Mouse (Mus musculus): ENCODE data around the gene Ssh2. TPM values are rescaled to one million over a fixed set of nuclear protein-coding genes. Genes with fewer than 3 reads are reported as not detected.
"Not testable (repeated sequence)": the region's sequence is repeated elsewhere in the genome, so short reads cannot be mapped to it uniquely, and the experiment has no call there.

Gene Ssh2
- polyA plus RNA-seq, 1 experiment from 2014 or later, result 10.2 TPM

DNA sequence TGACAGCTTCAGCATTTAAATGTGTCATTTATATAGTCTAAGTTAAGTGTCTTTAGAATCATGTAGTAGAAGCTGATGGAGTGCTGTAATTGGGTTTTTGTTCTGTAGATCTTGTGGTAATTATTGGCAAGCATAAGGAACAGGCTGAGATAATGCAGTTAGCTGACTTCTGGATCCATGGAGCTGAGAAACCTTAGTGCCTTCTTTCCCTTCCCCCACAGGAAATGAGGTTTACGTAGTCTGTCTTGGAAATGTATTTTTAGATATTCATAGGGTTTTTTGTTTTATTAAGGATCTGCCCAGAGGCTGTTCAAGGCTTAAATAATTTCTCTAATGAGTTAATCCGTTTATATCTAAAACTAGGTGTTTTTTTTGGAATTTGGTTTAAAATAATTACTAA is 26.8 kb downstream of the Ssh2 start:
- Histone ChIP-seq H3K9me3 (ENCODE audit: control insufficient read depth, low read length) (no peaks in the 10 kb centered on the region), H3K4me3 (ENCODE audit: low read length) (no peak overlapping the region), H3K4me1 (ENCODE audit: control insufficient read depth, insufficient read depth, low read length) (no peaks in the 10 kb centered on the region), H3K9ac (ENCODE audit: low read depth, low read length) (no peak overlapping the region), H3K36me3 (ENCODE audit: control insufficient read depth, insufficient read depth, low read length) (no peaks in the 10 kb centered on the region), H3K4me2 (replicated peaks; ENCODE audit: low read depth, low read length) (no peak overlapping the region), H3K27me3 (ENCODE audit: control insufficient read depth, insufficient read depth, low read length) (no peaks in the 10 kb centered on the region), H3K27ac (ENCODE audit: low read depth, low read length) (no peak overlapping the region)
- ATAC-seq (ENCODE audit: low FRiP score, low TSS enrichment), result no peak
- 59% methylated on average over 2 of the region's 2 CpGs for WGBS

DNA sequence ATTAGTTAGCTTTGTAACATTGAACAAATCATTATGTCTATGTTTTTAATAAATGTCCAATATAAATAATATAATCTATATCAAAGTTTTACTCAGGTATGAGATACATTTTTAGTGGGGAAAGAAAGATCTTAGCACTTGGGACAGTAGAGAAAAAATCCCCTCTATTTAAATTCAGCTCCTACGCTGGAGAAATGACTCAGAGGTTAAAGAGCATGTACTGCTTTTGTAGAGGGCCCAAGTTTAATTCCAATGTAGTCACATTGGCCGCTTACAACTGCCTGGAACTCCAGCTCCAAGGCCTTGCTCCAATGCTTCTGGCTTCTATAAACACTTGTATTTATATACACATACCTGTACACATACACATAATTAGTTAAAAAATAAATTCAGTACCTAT is 36.7 kb downstream of the Ssh2 start:
- H3K4me2 ChIP-seq (replicated peaks; ENCODE audit: low read depth, low read length), result no peak overlapping the region
- WGBS, result 80% methylated on average over 2 of the region's 2 CpGs
- H3K36me3 ChIP-seq (ENCODE audit: control insufficient read depth, insufficient read depth, low read length), result no peaks in the 10 kb centered on the region
- ATAC-seq (ENCODE audit: low FRiP score, low TSS enrichment), result no peak
- H3K9ac ChIP-seq (ENCODE audit: low read depth, low read length), result no peak overlapping the region
- H3K4me1 ChIP-seq (ENCODE audit: control insufficient read depth, insufficient read depth, low read length), result no peaks in the 10 kb centered on the region
- no peaks in the 10 kb centered on the region for H3K27me3 ChIP-seq (ENCODE audit: control insufficient read depth, insufficient read depth, low read length)
- no peak overlapping the region for H3K4me3 ChIP-seq (ENCODE audit: low read length)
- no peak overlapping the region for H3K27ac ChIP-seq (ENCODE audit: low read depth, low read length)
- H3K9me3 ChIP-seq (ENCODE audit: control insufficient read depth, low read length), result no peaks in the 10 kb centered on the region

DNA sequence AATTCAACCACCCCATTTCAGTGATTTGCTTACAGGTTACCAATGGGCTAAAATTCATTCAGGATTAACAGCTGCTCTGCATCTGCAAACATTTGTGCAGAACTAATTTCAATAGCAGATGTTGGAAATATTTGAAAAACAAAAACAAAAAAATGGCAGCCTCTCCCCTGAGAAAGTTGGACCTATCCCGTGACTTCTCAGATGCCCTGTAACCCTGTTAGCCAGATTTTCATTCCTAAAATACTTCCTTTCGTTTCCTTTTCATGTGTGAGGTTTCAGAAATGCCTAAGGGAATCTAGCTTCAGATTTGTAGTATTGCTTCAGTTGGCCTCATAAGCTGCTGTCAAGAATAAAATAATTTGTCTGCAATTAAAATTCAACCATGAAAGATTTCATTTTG is 43.4 kb downstream of the Ssh2 start:
- Histone ChIP-seq H3K36me3 (ENCODE audit: control insufficient read depth, insufficient read depth, low read length) (no peaks in the 10 kb centered on the region), H3K4me2 (replicated peaks; ENCODE audit: low read depth, low read length) (no peak overlapping the region), H3K4me3 (ENCODE audit: low read length) (no peak overlapping the region), H3K4me1 (ENCODE audit: control insufficient read depth, insufficient read depth, low read length) (no peaks in the 10 kb centered on the region), H3K9ac (ENCODE audit: low read depth, low read length) (no peak overlapping the region), H3K27ac (ENCODE audit: low read depth, low read length) (no peak overlapping the region), H3K9me3 (ENCODE audit: control insufficient read depth, low read length) (no peaks in the 10 kb centered on the region), H3K27me3 (ENCODE audit: control insufficient read depth, insufficient read depth, low read length) (no peaks in the 10 kb centered on the region)
- no peak for ATAC-seq (ENCODE audit: low FRiP score, low TSS enrichment)
- WGBS, result 52% methylated on average over 2 of the region's 2 CpGs

DNA sequence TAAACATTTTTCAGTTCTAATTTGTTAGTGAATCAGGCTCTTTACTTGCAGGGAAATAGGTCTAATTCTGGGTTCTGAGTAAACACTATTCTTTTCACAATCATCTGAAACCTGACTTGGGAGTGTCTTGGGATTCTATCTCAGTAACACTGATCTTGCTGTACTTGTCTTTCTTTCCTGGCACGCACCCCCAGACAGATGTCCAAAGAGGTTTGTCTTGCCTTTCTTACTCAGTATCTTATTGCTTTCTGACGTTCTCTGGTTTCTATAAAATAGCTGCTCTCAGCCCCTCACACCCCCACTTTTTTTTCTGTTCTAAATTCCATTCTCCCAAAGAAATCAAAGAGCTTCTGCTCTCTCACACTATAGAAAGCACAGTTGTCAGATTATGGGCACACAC is 51.3 kb downstream of the Ssh2 start:
- no peak for ATAC-seq (ENCODE audit: low FRiP score, low TSS enrichment)
- Histone ChIP-seq H3K4me3 (ENCODE audit: low read length) (no peak overlapping the region), H3K27ac (ENCODE audit: low read depth, low read length) (no peak overlapping the region), H3K27me3 (ENCODE audit: control insufficient read depth, insufficient read depth, low read length) (no peaks in the 10 kb centered on the region), H3K36me3 (ENCODE audit: control insufficient read depth, insufficient read depth, low read length) (no peaks in the 10 kb centered on the region), H3K4me1 (ENCODE audit: control insufficient read depth, insufficient read depth, low read length) (no peaks in the 10 kb centered on the region), H3K9me3 (ENCODE audit: control insufficient read depth, low read length) (no peaks in the 10 kb centered on the region), H3K4me2 (replicated peaks; ENCODE audit: low read depth, low read length) (no peak overlapping the region), H3K9ac (ENCODE audit: low read depth, low read length) (no peak overlapping the region)
- 62% methylated on average over 2 of the region's 2 CpGs for WGBS

DNA sequence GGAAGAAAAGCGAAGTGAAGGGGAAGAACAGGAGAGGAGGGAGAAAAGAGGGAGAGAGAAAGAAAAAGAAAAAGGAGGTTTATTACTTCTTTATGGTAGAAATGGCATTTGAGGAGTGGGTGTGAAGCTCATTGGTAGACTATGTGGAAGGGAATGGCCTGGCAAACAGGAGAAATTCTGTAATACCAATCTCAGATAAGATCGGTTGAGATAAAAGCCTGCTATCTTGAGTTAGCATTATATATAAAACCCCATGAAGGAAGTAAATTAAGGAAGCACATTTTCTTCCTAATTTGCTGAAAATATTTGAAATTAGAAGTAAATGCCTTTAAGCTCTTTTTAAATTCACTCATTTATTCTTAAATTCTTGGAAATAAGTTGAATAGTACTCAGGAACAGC is 59.9 kb downstream of the Ssh2 start:
- no peak overlapping the region for H3K4me2 ChIP-seq (replicated peaks; ENCODE audit: low read depth, low read length)
- no peaks in the 10 kb centered on the region for H3K4me1 ChIP-seq (ENCODE audit: control insufficient read depth, insufficient read depth, low read length)
- no peak overlapping the region for H3K27ac ChIP-seq (ENCODE audit: low read depth, low read length)
- H3K4me3 ChIP-seq (ENCODE audit: low read length), result no peak overlapping the region
- no peaks in the 10 kb centered on the region for H3K27me3 ChIP-seq (ENCODE audit: control insufficient read depth, insufficient read depth, low read length)
- H3K9me3 ChIP-seq (ENCODE audit: control insufficient read depth, low read length), result no peaks in the 10 kb centered on the region
- no peak for ATAC-seq (ENCODE audit: low FRiP score, low TSS enrichment)
- H3K36me3 ChIP-seq (ENCODE audit: control insufficient read depth, insufficient read depth, low read length), result no peaks in the 10 kb centered on the region
- 85% methylated on average over 2 of the region's 2 CpGs for WGBS
- H3K9ac ChIP-seq (ENCODE audit: low read depth, low read length), result no peak overlapping the region

DNA sequence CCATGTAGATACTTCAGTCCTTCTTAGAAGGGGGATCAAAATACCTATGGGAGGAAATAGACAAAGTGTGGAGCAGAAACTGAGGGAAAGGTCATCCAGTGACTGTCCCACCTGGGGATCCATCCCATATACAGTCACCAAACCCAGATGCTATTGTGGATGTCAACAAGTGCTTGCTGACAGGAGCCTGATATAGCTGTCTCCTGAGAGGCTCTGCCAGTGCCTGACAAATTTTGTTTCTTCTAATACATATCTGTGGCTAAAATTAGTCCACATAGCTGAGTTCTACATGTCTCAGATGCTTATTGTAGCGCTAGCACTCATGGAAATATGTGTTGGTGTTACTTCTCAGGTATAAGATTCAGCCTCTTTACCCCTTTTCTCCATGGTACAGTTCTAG is 62.5 kb downstream of the Ssh2 start:
- H3K36me3 ChIP-seq (ENCODE audit: control insufficient read depth, insufficient read depth, low read length); H3K4me2 ChIP-seq (replicated peaks; ENCODE audit: low read depth, low read length); ATAC-seq (ENCODE audit: low FRiP score, low TSS enrichment); H3K27ac ChIP-seq (ENCODE audit: low read depth, low read length); H3K4me1 ChIP-seq (ENCODE audit: control insufficient read depth, insufficient read depth, low read length); H3K9me3 ChIP-seq (ENCODE audit: control insufficient read depth, low read length); H3K27me3 ChIP-seq (ENCODE audit: control insufficient read depth, insufficient read depth, low read length); H3K4me3 ChIP-seq (ENCODE audit: low read length); H3K9ac ChIP-seq (ENCODE audit: low read depth, low read length): not testable (repeated sequence)
- 95% methylated on average over 1 of the region's 1 CpGs for WGBS

DNA sequence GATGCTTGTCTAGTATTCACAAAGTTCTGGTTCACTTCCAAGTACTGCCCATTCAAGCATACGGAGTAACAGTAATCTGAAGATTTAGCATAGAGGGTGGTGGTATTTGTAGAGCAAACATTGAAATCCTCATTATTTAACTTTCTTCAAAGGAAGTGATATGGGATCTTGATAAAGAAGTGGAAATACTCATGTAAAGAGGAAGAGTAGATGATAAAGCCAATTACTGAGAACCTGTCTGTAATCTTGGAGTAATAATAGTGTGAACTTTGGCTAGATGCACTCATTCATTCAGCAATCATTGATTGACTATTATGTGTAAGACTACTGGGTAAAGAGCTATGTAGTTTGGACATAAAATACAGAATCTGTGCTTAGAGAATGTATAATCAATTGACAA is 64.1 kb downstream of the Ssh2 start:
- Histone ChIP-seq H3K27me3 (ENCODE audit: control insufficient read depth, insufficient read depth, low read length) (no peaks in the 10 kb centered on the region), H3K4me2 (replicated peaks; ENCODE audit: low read depth, low read length) (no peak overlapping the region), H3K9ac (ENCODE audit: low read depth, low read length) (no peak overlapping the region), H3K4me3 (ENCODE audit: low read length) (no peak overlapping the region), H3K9me3 (ENCODE audit: control insufficient read depth, low read length) (no peaks in the 10 kb centered on the region), H3K36me3 (ENCODE audit: control insufficient read depth, insufficient read depth, low read length) (no peaks in the 10 kb centered on the region), H3K4me1 (ENCODE audit: control insufficient read depth, insufficient read depth, low read length) (no peaks in the 10 kb centered on the region), H3K27ac (ENCODE audit: low read depth, low read length) (no peak overlapping the region)
- 86% methylated on average over 1 of the region's 1 CpGs for WGBS
- ATAC-seq (ENCODE audit: low FRiP score, low TSS enrichment), result no peak

DNA sequence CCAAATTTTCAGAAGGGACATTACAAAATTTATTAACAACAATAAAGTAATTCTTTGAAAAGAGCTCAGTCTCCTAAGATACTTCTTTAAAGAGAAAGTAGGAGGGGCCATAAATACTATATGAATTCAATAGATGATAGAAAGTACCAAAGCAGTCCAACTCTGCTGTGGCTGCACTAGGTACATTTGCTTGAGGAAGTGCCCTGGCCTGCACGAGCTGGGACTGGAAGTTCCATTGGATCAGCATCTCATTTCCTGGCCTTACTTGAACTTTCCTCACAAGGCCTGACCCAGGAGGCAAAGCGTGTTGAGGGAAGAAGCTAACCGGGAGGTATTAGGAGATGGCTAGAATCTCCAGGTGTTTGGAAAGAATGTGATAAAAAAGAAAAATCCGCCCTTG is 75.4 kb downstream of the Ssh2 start:
- no peak overlapping the region for H3K4me2 ChIP-seq (replicated peaks; ENCODE audit: low read depth, low read length)
- ATAC-seq (ENCODE audit: low FRiP score, low TSS enrichment), result no peak
- no peak overlapping the region for H3K9ac ChIP-seq (ENCODE audit: low read depth, low read length)
- no peaks in the 10 kb centered on the region for H3K27me3 ChIP-seq (ENCODE audit: control insufficient read depth, insufficient read depth, low read length)
- H3K9me3 ChIP-seq (ENCODE audit: control insufficient read depth, low read length), result no peaks in the 10 kb centered on the region
- no peak overlapping the region for H3K4me3 ChIP-seq (ENCODE audit: low read length)
- WGBS, result 74% methylated on average over 4 of the region's 4 CpGs
- H3K36me3 ChIP-seq (ENCODE audit: control insufficient read depth, insufficient read depth, low read length), result no peaks in the 10 kb centered on the region
- no peak overlapping the region for H3K27ac ChIP-seq (ENCODE audit: low read depth, low read length)
- H3K4me1 ChIP-seq (ENCODE audit: control insufficient read depth, insufficient read depth, low read length), result no peaks in the 10 kb centered on the region

DNA sequence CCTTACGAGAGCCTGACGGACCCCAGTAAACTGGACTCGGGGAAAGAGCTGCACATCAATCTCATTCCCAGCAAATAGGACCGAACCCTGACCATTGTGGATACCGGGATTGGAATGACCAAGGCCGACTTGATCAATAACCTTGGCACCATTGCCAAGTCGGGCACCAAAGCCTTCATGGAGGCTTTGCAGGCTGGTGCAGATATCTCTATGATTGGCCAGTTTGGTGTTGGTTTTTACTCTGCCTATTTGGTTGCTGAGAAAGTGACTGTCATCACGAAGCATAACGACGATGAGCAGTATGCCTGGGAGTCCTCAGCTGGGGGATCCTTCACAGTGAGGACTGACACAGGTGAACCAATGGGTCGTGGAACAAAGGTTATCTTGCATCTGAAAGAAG is 77.6 kb downstream of the Ssh2 start:
- H3K4me3 ChIP-seq (ENCODE audit: low read length); ATAC-seq (ENCODE audit: low FRiP score, low TSS enrichment); H3K36me3 ChIP-seq (ENCODE audit: control insufficient read depth, insufficient read depth, low read length); H3K27me3 ChIP-seq (ENCODE audit: control insufficient read depth, insufficient read depth, low read length); H3K9ac ChIP-seq (ENCODE audit: low read depth, low read length); H3K4me1 ChIP-seq (ENCODE audit: control insufficient read depth, insufficient read depth, low read length); H3K27ac ChIP-seq (ENCODE audit: low read depth, low read length); H3K9me3 ChIP-seq (ENCODE audit: control insufficient read depth, low read length); H3K4me2 ChIP-seq (replicated peaks; ENCODE audit: low read depth, low read length): not testable (repeated sequence)
- 97% methylated on average over 8 of the region's 11 CpGs for WGBS

DNA sequence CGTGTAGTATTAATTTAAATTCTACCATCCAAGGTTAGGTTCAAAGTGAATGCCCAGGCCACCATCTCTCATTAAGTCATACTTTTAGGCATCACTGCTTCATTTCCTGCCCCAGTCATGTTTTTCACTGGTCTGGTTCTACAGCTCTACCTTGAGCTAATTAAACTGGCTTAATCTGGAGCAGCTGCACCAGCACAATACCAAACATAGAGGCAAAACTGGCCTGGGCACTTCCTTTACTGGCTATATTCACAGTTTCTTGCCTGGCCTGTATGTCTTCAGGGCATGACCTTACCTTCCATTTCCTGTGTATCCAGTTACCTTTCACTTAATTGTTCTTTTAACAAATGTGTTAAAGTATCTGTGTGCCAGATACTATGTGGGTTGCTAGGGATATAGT is 81.2 kb downstream of the Ssh2 start:
- Histone ChIP-seq H3K4me3 (ENCODE audit: low read length) (no peak overlapping the region), H3K9me3 (ENCODE audit: control insufficient read depth, low read length) (no peaks in the 10 kb centered on the region), H3K4me1 (ENCODE audit: control insufficient read depth, insufficient read depth, low read length) (no peaks in the 10 kb centered on the region), H3K27ac (ENCODE audit: low read depth, low read length) (0 out of 2 replicates have a peak overlapping the region, but pooled peaks have one; percentile 24), H3K4me2 (replicated peaks; ENCODE audit: low read depth, low read length) (no peak overlapping the region), H3K27me3 (ENCODE audit: control insufficient read depth, insufficient read depth, low read length) (no peaks in the 10 kb centered on the region), H3K36me3 (ENCODE audit: control insufficient read depth, insufficient read depth, low read length) (no peaks in the 10 kb centered on the region), H3K9ac (ENCODE audit: low read depth, low read length) (no peak overlapping the region)
- 55% methylated on average over 1 of the region's 1 CpGs for WGBS
- no peak for ATAC-seq (ENCODE audit: low FRiP score, low TSS enrichment)

All from kidney, embryonic 14.5 days (tissue).